Mouse (Mus musculus): ENCODE data around the gene Gli1.

DNA sequence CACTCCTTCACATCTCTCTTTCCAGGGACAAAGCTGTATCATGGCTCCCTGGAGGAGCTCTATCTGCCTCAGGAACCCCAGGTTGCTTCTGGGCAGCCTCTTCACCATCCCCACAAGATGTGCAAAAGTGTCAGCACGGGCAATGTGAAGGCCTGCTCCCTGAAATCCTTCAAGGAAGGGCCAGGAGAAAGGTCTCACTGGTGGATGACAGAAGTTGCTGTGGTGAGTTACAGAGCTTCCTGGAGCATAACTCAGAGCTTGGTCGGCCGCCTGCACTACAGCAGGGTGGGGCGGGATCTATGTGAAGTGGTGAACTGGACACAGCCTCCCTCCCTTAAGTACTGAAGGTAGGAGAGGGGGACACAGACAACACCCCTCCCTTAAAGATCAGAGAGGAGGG lies 19.1 kb downstream of the Gli1 start:
- TF ChIP-seq POLR2A (IDR thresholded peaks at IDR 0.05; ENCODE audit: borderline replicate concordance, control insufficient read depth, low read depth, low read length) (no peak), CTCF (IDR thresholded peaks at IDR 0.05; ENCODE audit: control insufficient read depth, insufficient read depth, low read length) (no peak)

Measured in bone marrow, adult 2 months (tissue).